Mouse (Mus musculus): Measurements from ENCODE around the gene Gm38392. TPM values are rescaled to one million over a fixed set of nuclear protein-coding genes. Genes with fewer than 3 reads are reported as not detected.
"Not testable (repeated sequence)": the region's sequence is repeated elsewhere in the genome, so short reads cannot be mapped to it uniquely, and the experiment has no call there.

Gm38392 gene
- total RNA-seq (2014; fragmentation: Nextera tagmentation) (not detected in 2 replicates), total RNA-seq (2017) (not detected in 2 replicates)

DNA sequence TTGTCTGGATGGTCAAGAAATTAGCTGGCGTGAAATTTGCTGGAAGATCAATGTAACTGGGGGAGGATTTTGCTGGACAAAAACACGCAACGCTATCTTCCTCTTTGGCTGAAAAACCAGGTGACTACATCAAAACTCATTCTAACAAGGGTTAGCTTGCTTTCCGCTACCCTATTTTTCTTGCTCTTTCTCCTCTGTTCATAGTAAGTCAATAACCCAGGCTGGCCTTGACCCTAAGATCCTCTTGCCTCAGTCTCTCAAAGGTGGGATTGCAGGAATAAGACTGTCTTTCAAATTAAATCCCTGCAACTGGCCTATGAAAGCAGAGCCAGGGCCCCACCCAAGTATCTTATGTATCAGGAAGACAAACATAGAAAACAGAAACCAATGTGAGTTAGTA lies at the start of gene Gm38392:
Gene Gm38392 (minus strand): TSS at position 101 of the 400 bp plus-strand sequence.
- ATAC-seq (replicated peaks; ENCODE audit: low FRiP score, low TSS enrichment, poor library complexity, severe bottlenecking): no peak

DNA sequence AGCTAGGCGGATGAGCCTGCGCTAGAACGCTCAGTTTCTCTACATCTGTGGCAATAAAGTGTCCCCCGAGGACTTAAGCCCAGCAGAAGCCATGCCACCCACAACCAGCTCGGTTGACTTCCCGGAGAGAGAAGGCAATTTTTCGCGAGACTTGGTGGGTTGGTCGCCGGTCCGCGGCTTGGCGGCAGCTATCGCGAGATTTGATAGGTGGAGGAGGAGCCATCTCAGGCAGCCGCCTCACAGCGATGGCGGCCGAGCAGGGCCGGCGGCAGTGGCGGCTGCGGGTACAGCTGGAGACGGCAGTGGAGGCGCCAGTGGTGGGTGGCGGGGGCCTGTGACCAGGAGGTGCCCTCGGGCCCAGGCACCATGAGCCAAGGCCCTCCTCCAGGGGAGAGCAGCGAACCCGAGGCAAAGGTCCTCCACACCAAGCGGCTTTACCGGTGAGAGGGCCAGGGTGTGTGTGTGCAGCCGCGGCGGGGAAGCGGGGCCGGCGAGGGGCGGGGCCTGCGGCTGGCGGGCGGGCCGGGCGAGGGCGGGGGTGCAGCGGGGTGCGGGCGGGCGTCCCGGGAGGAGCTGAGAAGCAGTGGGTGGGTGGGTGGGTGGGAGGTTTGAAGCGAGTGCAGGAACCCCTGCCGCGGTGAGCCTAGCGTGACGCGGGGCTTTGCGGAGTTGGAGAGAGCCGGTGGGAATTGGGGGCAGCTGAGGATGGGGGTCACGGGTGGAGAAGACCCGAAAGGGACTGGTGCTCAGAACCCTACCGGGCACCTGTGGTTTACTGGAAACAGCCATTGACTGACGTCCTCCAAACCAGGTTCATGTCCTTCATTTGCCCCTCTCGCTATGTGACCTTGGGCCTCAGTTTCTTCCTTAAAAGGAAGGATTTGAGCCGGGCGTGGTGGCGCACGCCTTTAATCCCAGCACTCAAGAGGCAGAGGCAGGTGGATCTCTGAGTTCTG lies 49.3 kb upstream of the Gm38392 start, which contains the start of the genes Tmem79 and Smg5:
Gene Tmem79 (minus strand): TSS at position 91 of the 956 bp plus-strand sequence.
Gene Smg5 (plus strand): TSS at position 203 of the 956 bp plus-strand sequence.
- ATAC-seq (replicated peaks; ENCODE audit: low FRiP score, low TSS enrichment, poor library complexity, severe bottlenecking): peak; percentile 88

DNA sequence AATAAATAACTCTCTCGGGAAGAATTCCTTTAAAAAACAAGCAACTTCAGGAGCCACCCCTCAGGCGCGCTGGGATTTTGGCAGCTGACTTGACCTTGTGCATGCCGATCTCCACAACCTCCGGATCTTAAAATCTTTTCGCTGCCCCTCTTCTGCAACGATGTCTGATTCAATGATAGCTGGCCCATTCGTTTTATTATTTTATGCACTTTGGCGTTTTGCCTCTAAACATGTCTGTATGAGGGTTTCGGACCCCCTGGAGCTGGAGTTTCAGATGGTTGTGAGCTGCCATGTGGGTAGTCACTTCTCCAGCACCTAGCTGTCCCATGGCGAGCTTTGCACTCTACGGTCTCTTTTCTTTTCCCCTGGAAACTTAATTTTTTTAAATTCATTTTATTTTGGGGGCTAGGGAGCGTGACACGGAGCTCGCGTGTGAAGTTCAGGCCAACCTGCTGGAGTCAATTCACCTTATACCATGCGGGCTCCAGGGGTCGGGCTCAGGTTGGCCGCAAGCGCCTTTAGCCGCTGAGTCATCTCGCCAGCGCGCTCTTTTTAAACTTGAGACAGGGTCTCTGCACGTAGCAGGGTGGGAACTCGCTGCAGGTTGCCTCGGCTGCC lies 48.5 kb upstream of the Gm38392 start:
- peak; percentile 38 for ATAC-seq (replicated peaks; ENCODE audit: low FRiP score, low TSS enrichment, poor library complexity, severe bottlenecking)

DNA sequence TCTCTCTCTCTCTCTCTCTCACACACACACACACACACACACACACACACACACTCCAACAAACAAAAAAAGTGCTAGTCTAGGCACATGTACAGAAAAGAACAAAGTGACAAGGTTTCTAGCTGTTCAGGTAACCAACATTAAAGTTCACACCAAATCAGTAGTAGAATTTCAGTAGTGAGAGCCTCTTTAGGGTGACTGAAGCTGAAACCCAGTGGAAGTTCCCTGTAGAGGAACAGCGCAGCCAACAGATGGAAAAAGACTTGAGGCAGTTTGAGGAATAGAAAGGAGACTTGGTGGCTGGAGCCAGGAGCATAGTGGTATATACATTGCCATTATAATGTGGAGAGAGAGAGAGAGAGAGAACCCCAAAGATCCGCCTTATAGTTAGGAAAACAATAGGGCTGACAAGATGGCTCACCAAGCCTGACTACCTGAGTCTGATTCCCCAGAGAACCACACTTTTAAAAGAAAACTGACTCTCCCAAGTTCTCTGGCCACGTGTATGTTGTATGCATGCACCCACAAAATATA lies 48.0 kb upstream of the Gm38392 start:
- no peak for ATAC-seq (replicated peaks; ENCODE audit: low FRiP score, low TSS enrichment, poor library complexity, severe bottlenecking)

DNA sequence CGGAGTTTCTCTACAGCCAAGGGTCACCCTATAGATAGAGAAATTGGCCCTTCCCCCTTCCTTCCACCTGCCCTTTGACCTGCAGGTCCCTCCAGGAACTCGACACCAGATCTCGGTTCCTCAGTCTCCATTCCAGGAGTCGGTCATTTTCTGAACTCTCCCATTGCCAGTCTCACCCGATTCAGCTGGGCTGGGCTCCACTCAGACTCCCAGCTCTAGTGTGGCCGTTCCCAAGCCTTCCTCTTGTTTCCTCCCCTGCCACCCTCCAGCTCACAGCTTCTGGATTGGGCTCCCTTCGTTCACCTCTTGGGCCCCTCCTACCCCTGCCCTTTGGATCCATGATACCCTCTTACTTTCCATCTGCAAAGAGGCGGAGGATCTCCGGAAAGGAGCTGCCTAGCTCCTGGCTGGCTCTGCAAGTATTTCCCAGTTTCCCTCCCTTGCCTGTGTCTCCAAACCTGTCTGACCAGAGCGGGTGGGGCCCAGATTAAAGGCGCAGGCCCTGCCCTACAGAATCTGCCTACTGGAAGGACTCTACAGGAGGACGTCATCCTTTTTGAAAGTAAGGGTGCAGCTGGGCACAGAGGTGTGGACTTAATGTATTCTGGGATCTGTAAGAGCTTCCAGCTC lies 47.1 kb upstream of the Gm38392 start:
- no peak for ATAC-seq (replicated peaks; ENCODE audit: low FRiP score, low TSS enrichment, poor library complexity, severe bottlenecking)

DNA sequence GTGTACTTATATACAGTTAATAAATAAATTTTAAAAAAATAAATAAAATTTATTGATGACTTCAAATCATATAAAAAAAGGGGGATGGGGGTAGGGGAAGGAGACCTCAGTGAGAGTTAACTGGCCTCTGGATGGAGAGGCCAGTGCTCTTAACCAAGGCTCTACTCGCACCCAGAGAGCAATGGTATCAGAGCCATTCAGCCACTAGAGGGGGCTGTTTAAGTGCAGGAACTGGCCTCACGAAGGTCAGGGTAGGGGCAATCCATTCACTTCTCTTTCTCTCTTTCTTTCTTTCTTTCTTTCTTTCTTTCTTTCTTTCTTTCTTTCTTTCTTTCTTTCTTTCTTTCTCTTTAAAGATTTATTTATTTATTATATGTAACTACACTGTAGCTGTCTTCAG lies 44.3 kb upstream of the Gm38392 start:
- 0 out of 2 replicates have a peak, but pooled peaks have one; percentile 41 for ATAC-seq (replicated peaks; ENCODE audit: low FRiP score, low TSS enrichment, poor library complexity, severe bottlenecking)

DNA sequence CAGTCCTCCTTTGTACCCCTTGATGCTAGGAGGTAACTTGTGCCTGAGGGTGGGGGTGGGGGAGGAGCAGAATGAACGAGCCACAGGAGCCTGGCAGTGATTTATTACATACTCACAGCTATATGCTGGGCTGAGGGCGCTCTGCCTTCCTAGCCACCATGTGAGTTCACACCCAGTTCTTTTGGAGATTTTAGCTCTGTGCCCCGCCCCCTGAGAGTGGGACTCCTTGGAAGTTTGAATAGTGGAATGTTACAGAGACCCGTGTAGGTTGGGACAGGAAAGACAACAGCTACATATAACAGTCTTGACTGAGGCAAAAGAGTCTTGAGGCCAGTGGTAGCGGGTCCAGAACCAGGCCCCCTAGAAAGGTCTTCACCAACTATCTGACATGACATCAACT lies 41.9 kb upstream of the Gm38392 start:
- no peak for ATAC-seq (replicated peaks; ENCODE audit: low FRiP score, low TSS enrichment, poor library complexity, severe bottlenecking)

DNA sequence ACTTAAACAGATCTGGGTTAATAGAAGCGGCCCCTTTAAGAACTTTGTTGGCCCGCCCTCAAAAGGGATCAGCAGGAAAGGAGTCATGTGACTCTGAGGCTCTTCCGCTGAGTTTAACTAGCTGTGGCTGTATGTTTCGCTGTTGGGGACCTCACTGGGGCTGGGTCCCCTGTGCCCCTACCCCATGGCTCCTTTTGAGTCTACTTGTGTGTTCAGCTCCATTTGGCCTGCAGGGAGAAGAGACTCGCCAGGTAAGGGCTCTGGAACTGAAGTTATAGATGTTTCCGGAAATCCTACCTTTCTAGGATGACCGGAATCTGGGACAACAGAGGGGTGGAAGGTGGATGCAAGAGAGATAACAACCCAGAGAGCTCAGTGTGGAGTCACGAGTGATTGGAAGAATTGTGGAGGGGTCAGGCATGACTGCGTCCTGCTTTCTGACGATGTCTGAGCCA lies 38.0 kb upstream of the Gm38392 start, which contains the start of gene Glmp:
Gene Glmp (plus strand): TSS at position 73 of the 455 bp plus-strand sequence.
- peak; percentile 79 for ATAC-seq (replicated peaks; ENCODE audit: low FRiP score, low TSS enrichment, poor library complexity, severe bottlenecking)

DNA sequence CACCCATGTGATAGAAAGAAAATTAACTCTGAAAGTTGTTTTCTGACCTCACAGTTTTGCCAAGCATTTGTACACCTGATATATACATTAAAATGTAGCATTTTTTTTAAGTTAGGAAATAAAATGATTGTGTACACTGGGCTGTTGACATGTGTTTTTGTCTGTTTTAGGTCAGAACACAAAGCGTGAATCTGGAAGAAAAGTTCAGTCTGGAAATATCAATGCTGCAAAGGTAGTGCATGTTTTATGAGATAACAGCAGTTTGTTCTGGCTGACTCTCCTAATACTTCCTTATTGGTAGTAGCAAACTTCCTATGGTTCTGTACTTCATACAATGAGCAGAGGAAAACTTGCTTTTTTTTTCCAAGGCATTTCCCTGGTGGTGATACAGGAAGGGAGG lies 12.2 kb upstream of the Gm38392 start:
- ATAC-seq (replicated peaks; ENCODE audit: low FRiP score, low TSS enrichment, poor library complexity, severe bottlenecking): no peak

DNA sequence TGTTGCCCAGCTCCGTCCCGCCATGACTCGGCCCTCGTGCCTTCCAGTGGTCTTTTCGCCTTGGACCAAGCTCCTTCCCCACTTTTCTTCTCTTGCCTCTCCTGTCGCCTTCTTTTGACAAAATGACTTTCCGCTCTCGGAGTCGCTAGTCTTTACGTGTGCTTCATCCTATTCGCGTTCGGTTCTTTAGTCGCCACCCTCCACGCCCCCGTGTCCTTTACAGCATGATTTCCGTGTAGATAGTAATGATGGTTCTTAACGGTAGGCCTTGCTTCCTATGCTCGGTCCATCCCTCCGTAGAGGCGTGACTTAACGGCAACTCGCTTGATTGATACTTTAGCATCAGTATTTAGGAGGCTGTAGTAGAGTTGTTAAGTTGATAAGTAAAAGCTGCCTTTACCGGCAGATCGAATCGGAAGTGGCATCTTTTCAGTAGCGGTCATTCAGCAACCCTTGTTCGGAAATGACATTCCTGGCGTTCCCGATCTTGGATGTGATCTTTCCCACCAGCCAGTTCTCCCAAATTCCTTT lies 10.4 kb upstream of the Gm38392 start:
- peak; percentile 36 for ATAC-seq (replicated peaks; ENCODE audit: low FRiP score, low TSS enrichment, poor library complexity, severe bottlenecking)

DNA sequence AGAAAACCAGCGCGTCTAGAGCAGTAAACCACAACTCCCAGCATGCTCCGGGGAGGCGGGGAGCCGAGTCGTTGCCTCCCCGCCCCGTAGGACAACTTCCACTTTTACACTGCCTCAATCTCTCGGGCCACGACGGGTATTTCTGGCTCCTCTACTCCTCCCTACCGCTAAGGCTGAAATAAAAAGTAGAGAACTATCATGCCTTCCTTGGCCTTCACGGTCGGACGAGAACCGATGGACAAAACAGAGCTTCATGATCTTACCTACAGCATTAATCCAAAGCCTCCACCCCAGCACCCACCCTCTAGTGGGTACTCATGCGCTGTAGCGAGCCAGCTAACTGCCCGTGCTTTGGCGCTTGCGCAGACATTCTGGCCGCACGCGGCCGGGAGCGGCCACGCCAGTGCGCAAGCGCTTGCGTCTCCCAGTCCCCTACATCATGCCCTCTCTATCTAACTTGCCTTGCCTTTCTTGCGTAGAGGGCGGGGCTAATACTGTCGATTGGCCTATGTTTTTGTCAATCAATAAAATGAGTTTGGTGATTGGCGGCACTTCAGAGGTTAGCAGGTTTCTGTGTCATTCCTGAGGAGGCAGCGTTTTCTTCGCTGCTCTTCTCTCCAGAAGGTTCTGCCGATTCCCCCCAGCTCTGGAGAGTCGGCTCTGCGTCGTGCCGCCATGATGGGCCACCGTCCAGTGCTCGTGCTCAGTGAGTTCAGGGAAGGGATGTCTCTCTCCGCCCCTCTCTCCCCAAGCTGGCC lies 9.7 kb upstream of the Gm38392 start, which contains the start of the genes Tsacc and Cct3:
Gene Tsacc (minus strand): TSS at position 439 of the 758 bp plus-strand sequence.
Gene Cct3 (plus strand): TSS at position 556 of the 758 bp plus-strand sequence.
- peak; percentile 90 for ATAC-seq (replicated peaks; ENCODE audit: low FRiP score, low TSS enrichment, poor library complexity, severe bottlenecking)

DNA sequence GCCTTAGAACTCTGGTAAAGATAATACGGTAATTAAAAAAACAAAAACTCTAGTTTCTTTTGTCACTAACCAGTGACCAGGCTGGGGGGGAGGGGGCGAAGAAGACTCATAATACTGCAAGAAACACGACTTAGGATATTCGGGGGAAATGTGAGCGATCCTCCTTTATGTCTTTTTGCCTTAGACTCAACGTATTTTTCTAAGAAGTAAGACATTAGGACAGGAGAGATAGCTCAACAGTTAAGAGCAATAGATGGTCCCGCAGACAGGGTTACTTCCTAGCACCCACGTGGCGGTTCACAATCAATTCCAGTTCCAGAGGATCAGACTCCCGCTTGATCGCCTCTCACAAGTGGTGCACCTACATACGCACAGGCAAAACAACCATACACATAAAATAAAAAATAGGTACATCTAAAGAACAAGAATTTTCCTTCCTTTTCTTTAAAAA lies 9.1 kb upstream of the Gm38392 start:
- no peak for ATAC-seq (replicated peaks; ENCODE audit: low FRiP score, low TSS enrichment, poor library complexity, severe bottlenecking)

DNA sequence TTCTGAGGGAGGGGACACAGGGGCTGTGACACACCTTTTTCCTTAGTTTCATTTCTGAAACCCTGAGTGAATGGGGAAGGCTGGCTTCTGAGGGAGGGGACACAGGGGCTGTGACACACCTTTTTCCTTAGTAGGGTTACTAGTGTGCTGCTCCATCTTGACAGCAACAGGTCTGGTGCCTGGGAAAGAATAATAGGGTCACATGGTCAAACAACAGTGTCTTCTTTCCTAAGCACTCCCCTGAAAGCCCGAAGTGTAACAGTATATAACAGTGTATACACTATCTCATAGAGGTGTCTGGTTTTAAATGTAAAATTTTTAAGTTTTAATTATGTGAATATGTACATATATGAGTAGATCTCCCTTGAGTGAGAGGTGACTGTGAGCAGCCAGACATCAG lies 8.3 kb upstream of the Gm38392 start:
- ATAC-seq (replicated peaks; ENCODE audit: low FRiP score, low TSS enrichment, poor library complexity, severe bottlenecking): not testable (repeated sequence)

DNA sequence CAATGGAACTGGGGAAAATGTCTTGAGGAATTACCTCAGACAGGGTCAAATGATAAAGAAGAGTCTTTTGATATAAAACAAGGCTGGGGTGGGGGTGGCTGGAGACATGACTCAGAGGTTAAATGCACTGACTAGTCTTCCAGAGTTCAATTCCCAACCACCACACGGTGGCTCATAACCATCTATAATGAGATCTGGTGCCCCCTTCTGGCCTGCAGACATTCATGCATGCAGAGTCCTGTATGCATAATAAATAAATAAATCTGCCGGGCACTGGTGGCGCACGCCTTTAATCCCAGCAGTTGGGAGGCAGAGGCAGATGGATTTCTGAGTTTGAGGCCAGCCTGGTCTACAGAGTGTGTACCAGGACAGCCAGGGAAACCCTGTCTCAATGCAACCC lies 5.0 kb upstream of the Gm38392 start:
- no peak for ATAC-seq (replicated peaks; ENCODE audit: low FRiP score, low TSS enrichment, poor library complexity, severe bottlenecking)

DNA sequence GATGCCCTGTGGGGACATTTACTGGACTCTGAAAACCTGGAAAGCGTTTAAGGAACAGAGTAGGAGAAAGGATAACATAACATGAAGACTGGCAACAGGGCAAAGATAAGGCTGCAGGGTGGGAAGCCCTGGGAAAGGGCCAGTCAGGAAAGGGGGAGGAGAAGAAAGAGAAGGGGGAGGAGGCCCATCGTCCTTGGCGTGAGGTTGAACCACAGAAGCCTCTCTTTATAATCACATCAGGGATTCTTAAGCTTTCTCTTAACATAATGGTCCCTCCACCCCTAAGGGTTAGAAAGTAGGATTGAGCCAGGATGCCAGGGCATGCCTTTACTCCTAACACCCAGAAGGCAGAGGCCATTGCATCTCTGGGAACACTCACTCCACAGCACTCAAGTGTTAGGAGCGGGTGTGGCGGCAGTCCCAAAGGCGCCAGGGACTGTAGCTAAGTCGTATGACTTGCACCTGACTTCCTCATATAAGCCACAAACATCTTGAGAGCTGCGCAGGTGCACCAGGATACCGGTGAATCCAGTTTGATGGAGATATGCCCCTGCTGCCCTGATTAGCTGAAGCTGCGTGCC lies 1.2 kb upstream of the Gm38392 start:
- ATAC-seq (replicated peaks; ENCODE audit: low FRiP score, low TSS enrichment, poor library complexity, severe bottlenecking): not testable (repeated sequence)

DNA sequence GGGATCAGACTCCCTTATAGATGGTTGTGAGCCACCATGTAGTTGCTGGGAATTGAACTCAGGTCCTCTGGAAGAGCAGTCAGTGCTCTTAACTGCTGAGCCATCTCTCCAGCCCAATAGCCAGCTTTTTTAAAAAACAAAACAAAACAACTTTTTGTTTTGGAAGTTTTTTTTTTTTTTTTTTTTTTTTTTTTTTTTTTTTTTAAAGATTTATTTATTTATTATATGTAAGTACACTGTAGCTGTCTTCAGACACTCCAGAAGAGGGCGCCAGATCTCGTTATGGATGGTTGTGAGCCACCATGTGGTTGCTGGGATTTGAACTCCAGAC lies 1.5 kb downstream of the Gm38392 start:
- not testable (repeated sequence) for ATAC-seq (replicated peaks; ENCODE audit: low FRiP score, low TSS enrichment, poor library complexity, severe bottlenecking)

DNA sequence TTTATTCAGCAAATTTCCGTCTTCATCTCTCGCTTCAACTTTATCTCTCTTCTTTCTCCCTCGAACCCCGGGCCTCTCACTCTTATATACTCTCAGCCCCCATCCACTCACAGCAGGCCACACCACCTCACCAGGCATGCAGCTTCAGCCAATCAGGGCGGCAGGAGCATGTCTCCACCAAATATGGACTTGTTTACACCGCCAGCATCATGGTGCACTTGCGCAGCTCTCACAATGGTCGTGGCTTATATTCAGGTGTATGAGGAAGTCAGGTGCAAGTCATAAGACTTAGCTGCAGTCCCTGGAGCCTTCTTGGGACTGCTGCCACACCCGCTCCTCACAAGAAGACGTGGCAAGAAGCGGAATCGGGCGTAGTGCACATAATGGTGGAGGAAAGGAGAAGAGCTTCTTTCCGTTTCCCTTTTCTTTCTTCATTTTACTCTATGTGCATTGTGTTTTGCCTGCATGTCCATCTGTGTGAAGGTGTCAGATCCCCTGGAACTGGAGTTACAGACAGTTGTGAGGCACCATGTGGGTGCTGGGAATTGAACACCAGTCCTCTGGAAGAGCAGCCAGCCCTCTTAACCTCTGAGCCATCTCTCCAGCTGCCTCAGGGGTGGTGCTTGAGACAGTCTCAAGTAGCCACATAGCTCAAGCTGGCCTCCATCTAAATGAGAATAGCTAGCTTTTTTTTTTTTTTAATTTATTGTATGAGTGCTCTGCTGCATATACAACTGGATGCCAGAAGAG lies 2.0 kb downstream of the Gm38392 start:
- not testable (repeated sequence) for ATAC-seq (replicated peaks; ENCODE audit: low FRiP score, low TSS enrichment, poor library complexity, severe bottlenecking)
